Mouse (Mus musculus) right cerebral cortex, postnatal 10 days (tissue): ENCODE results near the gene Mark1.

ENCODE experiments used
- DNase-seq, 2 experiments: peaks; one replicate each; pipeline ENCODE4 v3.0.0; 2021; ENCODE audit warnings: low spot score in 2 of 2

Mark1 gene

DNA sequence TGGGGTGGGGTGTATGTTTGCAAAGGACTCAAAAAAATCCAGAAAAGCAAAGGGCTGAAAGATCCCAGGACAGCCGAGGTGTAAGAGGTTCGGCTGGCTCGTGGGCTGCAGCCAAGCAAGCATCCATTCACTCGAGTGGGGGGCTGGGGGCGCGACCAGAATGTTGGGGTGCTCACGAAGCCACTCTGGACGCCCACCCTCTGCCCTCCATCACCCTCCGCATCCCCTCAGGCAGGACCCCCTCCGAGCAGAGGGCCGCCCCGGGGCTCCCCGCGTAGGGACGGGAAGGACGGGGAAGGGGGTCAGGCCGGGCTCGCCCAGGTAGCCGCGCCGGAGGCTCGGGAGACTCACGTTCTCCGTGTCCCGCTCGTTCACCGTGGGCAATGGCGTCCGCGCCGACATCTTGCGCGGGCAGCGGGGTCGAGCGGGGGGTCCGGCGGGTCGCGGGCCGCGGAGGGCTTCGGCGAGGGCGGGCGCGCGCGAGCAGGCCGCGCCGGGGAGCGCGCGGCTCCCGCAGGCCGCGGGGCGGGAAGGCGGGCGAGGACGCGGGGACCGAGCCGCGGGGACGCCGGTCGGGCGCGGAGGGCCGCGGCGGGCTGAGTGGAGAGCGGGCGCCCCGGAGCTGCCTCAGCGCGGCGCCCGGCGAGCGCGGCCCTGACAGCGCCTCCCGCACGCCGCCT, at the start of gene Mark1:
Mark1 (minus strand) TSS at position 500 of the 680 bp plus-strand sequence.
- DNase-seq, result peak; percentile 47 to 56

DNA sequence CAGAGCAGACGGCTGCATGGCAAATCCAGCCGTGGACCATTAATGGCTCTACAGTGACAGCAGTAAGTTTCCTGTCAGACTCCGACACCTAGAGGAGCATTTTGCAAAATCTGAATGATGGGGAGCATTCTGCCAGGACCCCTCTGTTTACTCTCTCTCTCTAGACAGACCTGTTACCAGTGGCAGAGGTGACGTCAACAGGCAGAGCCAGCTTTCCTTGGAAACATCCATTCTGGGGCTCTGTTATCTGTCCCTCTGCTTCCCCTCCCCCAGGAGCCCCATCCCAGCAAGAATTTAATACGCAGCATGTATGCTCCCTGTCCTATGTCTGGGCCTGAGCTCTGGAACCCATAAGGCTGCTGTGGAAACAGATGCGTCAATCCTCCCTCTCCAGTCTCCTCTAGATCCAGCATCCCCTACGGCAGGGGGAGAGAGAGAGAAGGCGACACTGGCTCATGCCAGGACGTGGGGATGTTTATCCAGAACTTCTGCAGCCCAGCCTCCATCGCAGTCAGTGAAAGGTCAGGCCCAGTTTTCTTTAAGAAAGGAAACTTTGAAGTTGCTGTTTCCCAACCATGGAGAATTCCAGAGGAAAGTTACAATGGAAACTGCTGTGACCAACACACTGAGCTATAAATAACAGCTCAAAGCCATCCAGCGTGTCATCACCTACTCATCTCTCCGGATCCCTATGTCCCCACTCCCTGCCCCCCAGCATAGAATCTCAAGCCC, 48.3 kb upstream of the Mark1 start:
- peak in 1 of 2 experiments; percentile 15 for DNase-seq

DNA sequence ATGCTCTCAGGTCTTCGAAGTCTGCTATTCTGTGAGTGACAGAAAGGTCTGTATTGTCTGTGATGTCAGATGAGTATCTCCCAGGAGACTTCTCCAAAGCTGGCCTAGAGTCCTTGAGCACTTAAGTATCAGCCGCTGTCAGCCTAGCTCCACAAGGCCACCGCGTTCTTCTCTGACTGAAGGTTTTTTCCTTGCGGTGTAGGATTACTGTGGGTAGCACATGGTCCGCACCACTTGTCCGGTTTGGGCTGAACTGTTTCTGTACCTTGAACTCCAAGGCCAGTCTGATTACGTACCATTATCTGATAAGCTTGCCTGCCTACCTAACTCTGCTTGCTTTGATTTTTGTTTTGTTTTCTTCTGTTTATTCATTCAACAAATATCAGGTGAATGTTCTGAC, 47.1 kb upstream of the Mark1 start:
- DNase-seq, result peak in 1 of 2 experiments; percentile 6

DNA sequence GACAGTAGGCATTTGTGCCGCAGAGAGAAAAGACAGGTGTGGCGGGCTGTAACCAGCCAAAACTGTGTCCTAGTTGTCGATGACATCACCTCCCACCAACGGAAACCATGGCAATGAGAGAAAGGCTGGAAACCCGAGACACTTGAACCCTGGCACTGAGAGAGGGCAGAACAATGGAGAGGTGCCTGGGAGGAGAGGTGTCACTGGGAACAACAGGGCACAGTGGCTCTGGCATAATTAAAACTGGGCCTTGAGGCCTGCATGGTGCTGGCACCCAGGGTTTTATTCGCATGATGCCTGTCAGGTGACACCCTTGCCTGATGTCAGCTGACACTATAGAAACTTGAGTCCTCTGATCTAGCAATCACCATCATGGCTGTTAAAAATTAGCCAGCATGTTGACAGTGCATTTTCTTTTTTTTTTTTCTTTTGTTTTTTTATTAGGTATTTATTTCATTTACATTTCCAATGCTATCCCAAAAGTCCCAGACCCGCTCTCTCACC, 38.9 kb upstream of the Mark1 start:
- DNase-seq, result no peak

DNA sequence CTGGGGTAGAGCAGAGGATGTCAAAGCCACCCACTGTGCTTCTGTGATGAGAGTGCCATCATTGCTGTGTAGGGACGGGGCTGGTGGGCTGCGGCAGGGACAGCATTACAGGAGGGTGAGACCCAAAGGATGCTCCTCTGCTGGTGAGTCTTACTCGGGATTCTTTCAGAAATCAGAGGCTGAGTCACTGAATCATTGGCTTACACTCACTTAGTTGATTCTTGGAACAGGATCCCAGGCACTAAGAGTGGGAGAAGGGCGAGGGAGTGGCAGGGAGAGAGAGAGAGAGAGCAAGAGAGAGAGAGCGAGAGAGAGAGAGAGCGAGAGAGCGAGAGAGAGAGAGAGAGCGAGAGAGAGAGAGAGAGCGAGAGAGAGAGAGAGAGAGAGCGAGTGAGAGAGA, 31.2 kb upstream of the Mark1 start:
- DNase-seq, result peak in 1 of 2 experiments; percentile 13

DNA sequence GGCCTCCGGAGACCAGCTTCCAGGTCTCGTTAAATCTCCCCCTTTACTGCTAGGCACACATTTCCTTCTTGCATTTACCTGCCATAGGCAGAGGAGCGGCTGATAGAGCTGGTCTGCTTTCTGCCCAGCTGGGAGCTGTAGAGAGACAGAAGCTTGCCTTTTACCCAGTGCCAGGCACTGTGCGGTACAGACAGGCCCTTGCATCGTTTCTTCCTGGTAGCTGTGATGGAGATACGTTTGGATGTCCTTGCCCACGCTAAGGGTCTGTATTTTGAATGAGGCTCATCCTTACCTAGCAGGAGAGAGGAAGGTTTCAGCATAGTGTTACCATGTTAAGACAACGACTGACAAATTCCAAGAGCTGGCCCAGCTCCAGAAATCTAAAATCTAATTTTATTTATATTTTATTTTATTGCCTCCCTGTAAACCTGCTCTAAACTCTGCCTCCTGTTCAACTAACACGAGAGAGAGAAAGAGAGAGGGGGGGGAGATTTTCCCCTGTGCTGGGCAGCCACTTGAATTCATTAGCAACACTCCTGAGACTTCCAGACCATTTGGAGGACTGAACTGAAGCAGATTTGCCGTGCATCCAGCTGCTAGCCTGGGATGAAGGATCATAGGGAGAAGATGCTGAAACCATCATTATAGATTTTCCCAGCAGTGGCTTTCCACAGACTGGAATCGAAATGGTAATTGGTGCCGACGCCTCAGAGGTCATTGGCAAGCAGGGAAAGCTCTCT, 21.2 kb upstream of the Mark1 start:
- DNase-seq, result peak in 1 of 2 experiments; percentile 15

DNA sequence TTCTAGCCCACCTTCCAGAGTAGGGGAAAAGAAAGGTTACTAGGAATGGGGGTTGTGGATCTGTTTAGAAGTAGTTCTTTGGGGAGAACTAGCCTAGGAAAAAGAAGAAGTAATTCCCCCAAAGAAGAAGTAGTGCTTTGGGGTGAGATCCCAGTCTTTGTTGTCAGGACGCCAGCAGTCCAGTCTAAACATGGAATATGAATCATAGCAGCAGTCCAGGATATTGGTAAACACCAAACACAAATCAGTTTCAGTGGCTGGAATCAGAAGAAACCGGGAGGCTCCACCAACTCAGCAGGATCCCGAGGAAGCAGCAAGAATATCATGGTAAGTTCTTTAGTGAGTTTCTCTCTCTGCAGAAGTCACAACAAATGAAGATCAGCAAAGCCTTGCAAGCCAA, 13.2 kb upstream of the Mark1 start:
- DNase-seq, result no peak

DNA sequence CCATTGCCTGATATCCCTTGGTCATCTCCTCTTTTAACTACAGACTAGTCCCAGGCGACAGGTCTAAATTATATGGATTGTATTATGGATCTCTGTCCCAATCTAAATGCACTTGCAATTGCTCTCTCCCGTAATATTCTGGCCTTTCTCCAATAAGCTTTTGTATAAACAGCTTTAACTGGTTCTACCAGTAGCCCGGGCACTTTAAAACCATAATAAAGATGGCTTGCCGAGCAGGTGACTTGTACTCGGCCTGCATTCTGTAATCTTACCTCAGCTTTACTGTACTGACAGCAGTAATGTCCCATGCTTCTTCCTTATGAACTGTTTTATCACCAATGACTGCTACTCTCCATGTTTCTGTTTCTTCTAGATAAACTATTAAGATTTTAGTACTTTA, 7.7 kb upstream of the Mark1 start:
- no peak for DNase-seq

DNA sequence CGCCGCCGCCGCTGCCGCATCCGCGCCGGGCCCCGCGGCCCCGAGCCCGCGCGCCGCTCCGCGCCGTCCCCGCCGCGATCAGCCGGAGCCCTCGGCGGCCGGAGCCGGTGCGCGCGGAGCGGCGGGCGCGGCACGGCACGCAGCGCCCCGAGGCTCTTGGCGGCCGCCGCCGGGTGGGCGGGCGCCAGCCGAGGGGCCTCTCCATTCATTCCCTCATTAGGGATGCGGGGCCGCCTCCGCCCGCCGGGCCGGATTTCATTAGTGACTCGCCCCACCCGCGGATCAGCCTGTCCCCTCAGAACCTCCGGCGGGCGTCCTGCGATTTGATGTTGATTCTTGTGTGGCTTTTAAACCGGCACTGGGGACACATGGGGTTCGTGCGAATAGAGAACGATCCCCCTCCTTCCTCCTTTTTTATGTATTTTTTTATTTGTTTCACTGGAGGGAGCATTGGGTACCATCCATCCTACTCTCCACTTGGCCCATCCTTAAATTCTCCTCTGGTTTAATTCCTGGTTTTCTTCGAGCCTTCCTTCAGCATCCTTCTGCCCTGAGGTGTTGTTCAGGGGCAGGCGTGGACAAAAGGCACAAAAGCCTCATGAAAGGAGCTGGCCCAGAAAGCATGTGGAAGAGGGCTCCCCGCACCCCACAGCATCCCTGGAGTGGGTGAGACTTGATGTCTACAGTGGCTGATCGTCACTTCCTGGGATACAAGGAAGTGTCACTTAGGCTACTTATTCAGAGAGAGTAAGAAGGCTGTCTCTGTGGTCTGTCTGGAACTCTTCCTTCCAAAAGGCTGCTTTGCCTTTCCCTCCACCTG, 620 bp upstream of the Mark1 start:
- peak; percentile 87 for DNase-seq

DNA sequence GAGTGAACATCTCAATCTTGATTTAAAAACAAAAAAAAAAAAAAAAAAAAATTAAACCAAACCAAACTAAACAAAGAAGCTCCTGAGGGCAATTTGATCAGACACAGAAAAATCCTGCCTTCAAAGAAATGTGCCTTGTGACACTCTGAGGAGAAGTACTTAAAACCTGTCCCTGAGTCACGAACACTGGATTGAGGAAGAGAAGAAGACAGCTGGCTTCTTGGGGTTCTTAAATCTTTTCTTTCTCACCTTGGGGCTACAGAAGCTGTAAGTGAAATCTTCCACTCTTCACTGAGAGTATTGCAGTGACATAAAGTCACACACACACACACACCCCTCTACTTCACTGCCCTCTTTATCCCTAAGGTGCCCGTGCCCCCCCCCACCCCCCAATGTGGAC, 739 bp downstream of the Mark1 start:
- no peak for DNase-seq

DNA sequence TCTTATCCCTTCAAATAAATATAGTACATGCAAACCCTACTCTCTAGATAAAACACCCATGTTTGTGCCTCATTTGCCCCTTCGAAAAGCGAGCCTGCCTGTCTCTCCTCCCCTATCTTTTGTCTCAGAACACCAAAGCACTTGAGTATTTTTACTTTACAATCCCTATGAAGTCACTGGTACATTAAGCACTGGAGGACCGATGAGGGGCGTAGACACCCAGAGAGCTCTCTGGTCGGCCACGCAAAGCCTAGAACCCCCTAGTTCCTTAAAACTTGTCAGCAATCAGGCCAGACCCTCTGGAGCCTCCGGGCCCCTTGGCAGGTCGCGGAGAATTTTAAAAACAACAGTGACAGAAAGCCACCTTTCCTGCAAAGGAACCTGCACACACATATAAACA, 1.2 kb downstream of the Mark1 start:
- DNase-seq, result no peak

DNA sequence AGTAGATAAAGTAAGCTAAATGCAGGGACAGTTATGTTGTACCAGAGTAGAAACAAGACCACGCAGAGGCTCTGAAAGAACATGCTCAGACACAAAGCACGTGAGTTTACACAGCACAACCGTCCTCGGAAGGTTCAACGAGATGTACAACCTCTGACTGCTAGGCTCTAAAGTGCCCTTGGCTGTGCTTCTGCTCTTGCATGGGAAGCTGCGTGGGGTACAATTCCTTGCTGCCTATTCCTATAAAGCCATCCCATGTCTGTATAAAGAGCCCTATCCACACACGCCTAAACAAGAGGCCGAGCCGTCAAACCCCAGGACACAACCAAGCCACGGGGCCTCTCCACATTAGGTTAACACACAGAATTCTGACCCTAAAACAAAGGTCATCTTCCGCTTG, 1.9 kb downstream of the Mark1 start:
- no peak for DNase-seq

DNA sequence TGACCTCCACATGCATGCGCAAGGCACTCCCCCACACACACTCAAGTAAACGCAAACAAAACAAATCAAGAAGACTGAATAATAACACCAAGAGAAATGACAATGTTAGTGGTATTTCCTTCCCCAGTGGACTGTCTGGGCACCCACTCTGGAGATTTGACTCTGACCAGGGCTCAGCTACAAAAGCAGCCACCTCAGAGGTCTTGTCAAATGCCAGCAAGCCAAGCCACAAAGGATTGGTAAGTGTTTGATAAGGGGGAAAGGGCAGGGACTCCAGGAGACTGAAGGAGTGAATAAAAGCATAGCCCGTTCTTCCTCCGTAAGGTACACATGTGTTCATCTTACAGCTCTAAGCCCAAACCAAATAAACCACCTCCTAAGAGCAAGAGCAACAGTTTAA, 4.0 kb downstream of the Mark1 start:
- DNase-seq, result no peak

DNA sequence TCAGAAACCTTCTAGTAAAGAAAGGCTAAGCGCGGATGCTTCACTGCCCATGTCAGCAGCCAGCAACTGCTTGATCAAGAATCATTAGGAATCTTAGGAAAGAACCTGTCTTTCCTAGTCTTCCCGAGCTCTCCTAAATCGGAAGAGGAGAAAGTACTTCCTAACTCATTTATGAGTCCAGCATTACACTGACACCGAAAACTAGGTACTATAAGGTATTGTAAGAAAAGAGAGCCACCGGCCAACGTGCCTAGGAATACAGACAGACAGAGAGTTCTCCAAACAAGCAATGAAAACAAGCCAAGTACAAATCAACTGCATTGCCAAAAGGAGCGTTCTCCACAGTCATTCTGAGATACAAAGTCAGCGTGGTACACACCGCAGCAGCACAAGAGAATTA, 8.2 kb downstream of the Mark1 start:
- DNase-seq, result no peak

DNA sequence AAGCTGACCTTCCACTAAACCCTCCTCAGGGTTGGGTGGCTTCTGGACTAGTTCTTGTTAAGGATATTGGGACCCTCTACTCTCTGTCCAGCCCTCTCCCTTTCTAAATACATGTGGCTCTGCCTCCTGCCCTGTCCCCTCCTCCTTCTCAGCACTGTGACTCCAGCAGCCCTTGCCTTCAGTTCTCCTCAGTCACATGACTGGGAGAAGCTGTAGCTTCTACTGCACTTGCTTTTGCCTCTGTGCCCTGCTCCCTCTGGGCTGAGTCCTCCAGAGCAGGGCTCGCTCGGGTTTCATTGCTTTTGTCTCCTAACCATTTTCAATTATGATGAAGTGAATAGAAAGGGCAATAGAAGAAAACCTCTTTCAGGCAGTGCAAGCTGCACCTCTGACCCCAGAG, 12.6 kb downstream of the Mark1 start:
- DNase-seq, result no peak

DNA sequence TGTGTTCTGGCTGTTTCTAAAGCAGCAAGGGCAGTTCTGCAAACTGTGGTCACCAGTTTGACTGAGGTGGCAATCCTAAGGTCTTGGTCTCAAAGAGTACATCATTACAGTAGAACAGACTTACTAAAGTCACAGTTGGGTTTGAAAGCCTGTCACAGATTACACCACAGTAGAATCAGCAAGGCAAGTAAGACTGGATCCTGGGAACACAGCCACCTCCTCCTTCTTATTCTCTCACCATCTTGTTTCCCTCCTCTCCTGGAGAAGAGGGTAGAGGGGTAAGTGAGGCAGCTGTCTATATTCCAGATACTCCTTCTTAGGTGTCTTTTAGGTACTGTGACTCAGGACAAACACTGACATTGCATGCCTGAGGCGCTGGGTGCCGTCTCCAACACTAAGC, 14.6 kb downstream of the Mark1 start:
- DNase-seq, result no peak

DNA sequence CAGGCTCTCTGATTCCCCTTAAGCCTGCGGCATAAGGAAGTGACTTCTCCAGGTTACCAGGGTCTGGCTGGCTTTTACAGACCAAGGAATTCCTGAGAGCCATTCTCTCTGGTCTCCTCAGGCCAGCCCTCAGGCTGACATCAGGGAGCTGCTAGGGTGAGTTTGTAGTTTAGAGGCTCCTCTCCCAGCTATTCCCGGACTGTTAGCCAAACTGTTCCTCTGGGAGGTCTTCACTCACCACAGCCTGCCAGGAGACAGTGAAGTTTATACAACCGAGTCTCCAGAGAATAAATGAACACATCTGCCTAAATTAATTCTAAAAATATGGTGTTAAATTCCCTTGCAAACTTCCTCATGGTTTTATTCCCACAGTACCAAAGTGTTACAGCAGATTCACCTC, 15.6 kb downstream of the Mark1 start:
- DNase-seq, result no peak

DNA sequence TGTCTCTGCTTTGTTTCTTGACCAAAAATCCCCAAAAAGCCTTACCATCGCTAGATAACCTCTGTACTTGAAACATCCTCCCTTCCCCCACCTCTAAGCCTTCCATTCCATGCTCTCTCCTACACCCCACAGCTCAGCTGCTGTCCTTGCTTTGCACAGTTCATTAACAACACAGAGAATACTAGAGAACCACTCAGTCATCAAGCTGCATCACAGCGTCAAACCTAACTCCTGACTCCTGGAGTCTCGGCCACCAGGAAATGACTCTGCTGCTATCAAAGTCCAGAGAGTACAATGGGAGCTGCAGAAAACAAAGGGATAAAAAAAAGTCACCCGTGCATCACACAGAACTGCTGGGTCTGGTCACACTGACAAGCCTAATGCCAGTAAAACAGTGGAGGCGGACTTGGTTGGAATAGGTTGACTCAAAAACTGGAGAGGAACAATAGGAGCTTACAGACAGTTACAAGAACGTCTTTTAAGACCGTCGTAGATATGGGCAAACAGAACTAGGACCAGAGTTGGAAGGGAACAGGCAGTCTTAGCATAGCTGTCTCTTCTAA, 27.1 kb downstream of the Mark1 start:
- DNase-seq, result no peak

DNA sequence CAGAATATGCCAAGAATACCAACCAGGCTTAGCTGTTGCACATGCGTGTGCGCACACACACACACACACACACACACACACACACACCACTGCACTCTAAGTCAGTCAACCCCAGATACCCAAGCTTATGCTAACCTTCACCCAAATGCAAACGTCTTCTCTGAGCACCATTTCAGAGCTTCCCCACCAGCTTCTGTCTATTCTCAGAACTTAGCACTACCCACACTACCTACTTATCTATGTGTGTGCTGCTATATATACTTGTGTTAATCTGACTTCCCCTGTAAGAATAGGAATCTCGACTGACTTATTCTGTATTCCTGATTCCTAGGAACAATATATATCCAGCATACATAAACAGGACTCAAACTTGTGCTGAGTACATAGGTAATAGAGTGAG, 30.0 kb downstream of the Mark1 start:
- no peak for DNase-seq

DNA sequence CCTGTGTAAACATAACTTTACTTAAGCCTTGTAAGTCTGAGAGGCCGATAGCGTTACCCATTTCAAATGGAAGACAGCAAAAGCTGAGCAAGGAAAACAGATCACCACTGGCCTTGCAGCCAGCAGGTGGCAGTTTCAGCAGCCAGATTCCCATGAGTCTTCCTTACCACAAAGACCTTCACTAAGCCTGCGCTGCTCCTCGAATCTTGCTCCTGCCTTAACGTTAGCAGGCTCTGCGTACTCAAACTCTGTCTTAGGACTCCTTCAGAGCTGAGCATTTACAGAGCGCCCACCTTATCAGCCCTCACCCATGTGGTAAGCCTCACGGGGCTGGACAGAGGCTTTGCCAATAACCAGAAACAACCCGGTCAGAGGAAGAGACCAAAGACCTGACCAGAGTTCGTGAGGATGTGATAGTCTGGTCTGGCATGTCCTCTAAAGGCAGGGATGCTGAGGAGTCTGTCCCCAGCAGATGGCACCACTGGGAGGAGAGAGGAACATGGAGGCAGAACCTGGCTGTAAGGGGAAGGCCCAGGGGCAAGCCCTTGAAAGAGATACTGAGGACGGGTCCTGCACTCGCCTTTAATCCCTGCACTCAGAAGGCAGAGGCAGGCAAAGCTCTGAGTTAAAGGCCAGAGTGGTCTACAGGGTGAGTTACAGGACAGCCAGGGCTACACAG, 33.5 kb downstream of the Mark1 start:
- DNase-seq, result peak in 1 of 2 experiments; percentile 60
